19 mouse cellular contexts compared by ENCODE assay signal in genomic region chr16:78534468-78534867, GRCm38 (mm10). TPM values are rescaled to one million over a fixed set of nuclear protein-coding genes. Genes with fewer than 3 reads are reported as not detected.
DNase-seq lines count a peak whose midpoint lies in the region; ATAC-seq lines count a peak whose summit lies in the region.
"Had no signal": no experiment of that assay in that cellular context is flagged by ENCODE, and none has a peak within 500 bp of the region (broad histone marks: within the 10 kb centered on the region; RNA-seq: fewer than 3 reads in every experiment).

No protein-coding gene starts in this region.

- no peaks in the 10 kb centered on the region for H3K27me3 ChIP-seq in forebrain, embryonic 10.5 days (ENCODE audit: poor library complexity, severe bottlenecking)
- H3K27me3 ChIP-seq in forebrain, embryonic 16.5 days (replicated peaks; ENCODE audit: control insufficient read depth, insufficient read depth, low read length): no peaks in the 10 kb centered on the region
- no peaks in the 10 kb centered on the region for H3K27me3 ChIP-seq in kidney, embryonic 16.5 days (ENCODE audit: insufficient read depth, low read length)
- no peaks in the 10 kb centered on the region for H3K27me3 ChIP-seq in midbrain, embryonic 12.5 days
- no peaks in the 10 kb centered on the region for H3K27me3 ChIP-seq in midbrain, embryonic 15.5 days (replicated peaks)
- H3K27me3 ChIP-seq: embryonic facial prominence, embryonic 13.5 days; heart, embryonic 12.5 days; hindbrain, embryonic 15.5 days had no signal

- no peak for ATAC-seq in forebrain, embryonic 16.5 days
- 0 out of 2 replicates have a peak, but pooled peaks have one; percentile 59 for ATAC-seq in kidney, embryonic 16.5 days (ENCODE audit: low FRiP score, low TSS enrichment)
- ATAC-seq in midbrain, embryonic 12.5 days (ENCODE audit: low FRiP score, low read depth): peak; percentile 29; the same call in 1 of the 2 replicates
- ATAC-seq in midbrain, embryonic 15.5 days (replicated peaks): no peak

- no peaks in the 10 kb centered on the region for H3K9me3 ChIP-seq in forebrain, embryonic 10.5 days
- no peaks in the 10 kb centered on the region for H3K9me3 ChIP-seq in forebrain, embryonic 16.5 days (ENCODE audit: control insufficient read depth, low read length)
- no peaks in the 10 kb centered on the region for H3K9me3 ChIP-seq in kidney, embryonic 16.5 days (ENCODE audit: low read length)
- H3K9me3 ChIP-seq in midbrain, embryonic 12.5 days: no peaks in the 10 kb centered on the region
- no peaks in the 10 kb centered on the region for H3K9me3 ChIP-seq in midbrain, embryonic 15.5 days
- H3K9me3 ChIP-seq: embryonic facial prominence, embryonic 13.5 days; heart, embryonic 12.5 days; hindbrain, embryonic 15.5 days had no signal

- 84% methylated on average over 8 of the region's 8 CpGs for WGBS in forebrain, embryonic 10.5 days
- 86% methylated on average over 8 of the region's 8 CpGs for WGBS in forebrain, embryonic 16.5 days
- WGBS in kidney, embryonic 16.5 days: 66% methylated on average over 8 of the region's 8 CpGs
- WGBS in midbrain, embryonic 12.5 days: 63% methylated on average over 8 of the region's 8 CpGs
- 85% methylated on average over 8 of the region's 8 CpGs for WGBS in midbrain, embryonic 15.5 days

- no peak for DNase-seq in forebrain, embryonic 10.5 days (ENCODE audit: extremely low spot score, low spot score)
- DNase-seq in heart, adult 11 months: peak; percentile 61
- DNase-seq in heart, postnatal 14 days: no peak
- no peak for DNase-seq in kidney, adult 18-20 months
- DNase-seq: adrenal gland, postnatal 10 days; cerebellum, adult 11 months; cerebellum, adult 8-10 months; cerebellum, postnatal 14 days; embryo, embryonic 11 days; gastrocnemius, postnatal 14 days; heart, postnatal 36 days; kidney, adult 11 months had no signal

- H3K4me3 ChIP-seq in forebrain, embryonic 10.5 days: no peak overlapping the region
- H3K4me3 ChIP-seq in forebrain, embryonic 16.5 days (replicated peaks; ENCODE audit: low read length): no peak overlapping the region
- H3K4me3 ChIP-seq in kidney, embryonic 16.5 days (ENCODE audit: low read length): no peak overlapping the region
- no peak overlapping the region for H3K4me3 ChIP-seq in midbrain, embryonic 12.5 days
- no peak overlapping the region for H3K4me3 ChIP-seq in midbrain, embryonic 15.5 days
- H3K4me3 ChIP-seq: embryonic facial prominence, embryonic 13.5 days; heart, embryonic 12.5 days; hindbrain, embryonic 15.5 days had no signal

- intact Hi-C loops in heart, postnatal 14 days (cut with DNase I): no loop called here

- H3K9ac ChIP-seq in forebrain, embryonic 16.5 days (replicated peaks; ENCODE audit: low read depth, low read length): no peak overlapping the region
- no peak overlapping the region for H3K9ac ChIP-seq in kidney, embryonic 16.5 days (replicated peaks; ENCODE audit: low read length)
- H3K9ac ChIP-seq in midbrain, embryonic 12.5 days (replicated peaks): no peak overlapping the region
- H3K9ac ChIP-seq in midbrain, embryonic 15.5 days: no peak overlapping the region
- H3K9ac ChIP-seq: embryonic facial prominence, embryonic 13.5 days; heart, embryonic 12.5 days; hindbrain, embryonic 15.5 days had no signal

- H3K4me2 ChIP-seq in forebrain, embryonic 16.5 days (ENCODE audit: low read length): no peak overlapping the region
- no peak overlapping the region for H3K4me2 ChIP-seq in kidney, embryonic 16.5 days (replicated peaks; ENCODE audit: low read depth, low read length)
- no peak overlapping the region for H3K4me2 ChIP-seq in midbrain, embryonic 12.5 days (replicated peaks)
- no peak overlapping the region for H3K4me2 ChIP-seq in midbrain, embryonic 15.5 days
- H3K4me2 ChIP-seq: embryonic facial prominence, embryonic 13.5 days; heart, embryonic 12.5 days; hindbrain, embryonic 15.5 days had no signal

- H3K36me3 ChIP-seq in forebrain, embryonic 10.5 days (replicated peaks): no peaks in the 10 kb centered on the region; the same call in 1 of the 2 replicates
- H3K36me3 ChIP-seq in forebrain, embryonic 16.5 days (ENCODE audit: control insufficient read depth, insufficient read depth): no peaks in the 10 kb centered on the region
- H3K36me3 ChIP-seq in kidney, embryonic 16.5 days (ENCODE audit: insufficient read depth, low read length): no peaks in the 10 kb centered on the region
- H3K36me3 ChIP-seq in midbrain, embryonic 12.5 days: no peaks in the 10 kb centered on the region
- no peaks in the 10 kb centered on the region for H3K36me3 ChIP-seq in midbrain, embryonic 15.5 days (replicated peaks)
- H3K36me3 ChIP-seq: embryonic facial prominence, embryonic 13.5 days; heart, embryonic 12.5 days; hindbrain, embryonic 15.5 days had no signal

- 0 out of 2 replicates have a peak overlapping the region, but pooled peaks have one; percentile 40 for H3K27ac ChIP-seq in forebrain, embryonic 10.5 days
- H3K27ac ChIP-seq in forebrain, embryonic 16.5 days (ENCODE audit: low read length): no peak overlapping the region
- no peak overlapping the region for H3K27ac ChIP-seq in kidney, embryonic 16.5 days (ENCODE audit: low read length)
- H3K27ac ChIP-seq in midbrain, embryonic 12.5 days (replicated peaks): no peak overlapping the region
- H3K27ac ChIP-seq in midbrain, embryonic 15.5 days: no peak overlapping the region
- H3K27ac ChIP-seq: embryonic facial prominence, embryonic 13.5 days; hindbrain, embryonic 15.5 days had no signal

- peaks cover 26% of the 10 kb centered on the region for H3K4me1 ChIP-seq in forebrain, embryonic 10.5 days
- no peaks in the 10 kb centered on the region; the same call in 1 of the 2 replicates for H3K4me1 ChIP-seq in forebrain, embryonic 16.5 days (replicated peaks; ENCODE audit: control insufficient read depth, insufficient read depth, low read length)
- H3K4me1 ChIP-seq in kidney, embryonic 16.5 days (ENCODE audit: insufficient read depth, low read length): no peaks in the 10 kb centered on the region
- H3K4me1 ChIP-seq in midbrain, embryonic 12.5 days: peaks cover 12% of the 10 kb centered on the region; the same call in 1 of the 2 replicates
- H3K4me1 ChIP-seq in midbrain, embryonic 15.5 days: no peaks in the 10 kb centered on the region
- H3K4me1 ChIP-seq: embryonic facial prominence, embryonic 13.5 days; heart, embryonic 12.5 days; hindbrain, embryonic 15.5 days had no signal

RNA-seq across cellular contexts. Expression of gene D16Ertd472e, which starts 42.0 kb away (rescaled TPM):
- 19.7 and 21.1 TPM in 2 replicates for polyA plus RNA-seq in forebrain, embryonic 10.5 days (2016; fragmentation: Nextera tagmentation; extraction: Ambion mirVana)
- polyA plus RNA-seq in forebrain, embryonic 16.5 days (2015; fragmentation: Nextera tagmentation; extraction: Ambion mirVana): 10.3 and 11.3 TPM in 2 replicates
- 1 to 10 TPM; 5.2 to 6.1 TPM for total RNA-seq in heart, postnatal 14 days (2021)
- 11.9 and 14.2 TPM in 2 replicates for polyA plus RNA-seq in kidney, embryonic 16.5 days (2015; fragmentation: Nextera tagmentation; extraction: Ambion mirVana)
- polyA plus RNA-seq in midbrain, embryonic 12.5 days (2016; fragmentation: Nextera tagmentation; extraction: Ambion mirVana): 17.4 and 19.1 TPM in 2 replicates
- 7.5 and 8.1 TPM in 2 replicates for polyA plus RNA-seq in midbrain, embryonic 15.5 days (2015; fragmentation: Nextera tagmentation; extraction: Ambion mirVana)

Comparison
In these comparisons a context has a peak if more than half of its experiments do, and no peak if none do; other contexts are left out.
1. ATAC-seq: peak in kidney, embryonic 16.5 days (single experiment) and midbrain, embryonic 12.5 days (single experiment); none in forebrain, embryonic 16.5 days (single experiment) and midbrain, embryonic 15.5 days (single experiment).